Mouse (Mus musculus): ENCODE data around the gene Paqr5.

DNA sequence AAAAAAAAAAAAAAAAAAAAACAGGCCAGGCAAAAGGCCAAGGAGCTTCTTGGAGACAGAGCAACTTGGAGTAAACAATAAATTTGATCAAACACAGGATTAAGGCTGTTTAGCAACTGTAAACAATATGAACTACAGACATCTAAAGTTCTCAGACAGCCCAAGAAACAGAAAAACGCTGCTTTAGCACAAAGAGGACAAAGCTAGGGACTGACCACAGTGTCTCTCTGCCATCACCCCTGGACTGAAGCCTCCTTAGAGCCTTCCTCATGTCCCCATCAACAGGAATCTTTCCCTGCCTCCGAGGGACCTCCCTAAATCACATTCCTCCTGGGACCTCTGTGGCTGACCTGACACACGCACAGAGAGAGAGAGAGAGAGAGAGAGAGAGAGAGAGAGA, 35.9 kb downstream of the Paqr5 start:
- TF ChIP-seq POLR2A (IDR thresholded peaks at IDR 0.05; ENCODE audit: borderline replicate concordance, extremely low read depth, insufficient read depth, insufficient read length, poor library complexity, severe bottlenecking): no peak
- no peak for TF ChIP-seq CTCF (IDR thresholded peaks at IDR 0.05; ENCODE audit: borderline replicate concordance, extremely low read depth, insufficient read depth, insufficient read length)
